Mouse (Mus musculus) liver, embryonic 12.5 days (tissue): ENCODE measurements around the gene Nuak2. TPM values are rescaled to one million over a fixed set of nuclear protein-coding genes. Genes with fewer than 3 reads are reported as not detected.

Experiments used
- ATAC-seq: fragments of 200-750 bp; cut with Nextera tagmentation; 2 replicates; pipeline ENCODE4 v1.8.0; 2017; ENCODE audit warnings: moderate number of reproducible peaks, mild to moderate bottlenecking, moderate library complexity
- H3K27ac ChIP-seq: fragments of 300-500 bp; sonication (generic); 2 replicates; pipeline ENCODE4 v1.5.1; 2016; ENCODE audit warnings: mild to moderate bottlenecking
- H3K27me3 ChIP-seq: fragments of 300-500 bp; sonication (generic); replicated peaks from 2 replicates; pipeline ENCODE4 v1.6.1; 2016; ENCODE audit warnings: mild to moderate bottlenecking, moderate library complexity
- H3K36me3 ChIP-seq: fragments of 300-500 bp; sonication (generic); 2 replicates; pipeline ENCODE4 v1.6.1; 2016; ENCODE audit warnings: mild to moderate bottlenecking, moderate library complexity
- H3K4me1 ChIP-seq: fragments of 300-500 bp; sonication (generic); 2 replicates; pipeline ENCODE4 v1.6.1; 2016
- H3K4me2 ChIP-seq: fragments of 300-500 bp; sonication (generic); 2 replicates; pipeline ENCODE4 v1.6.1; 2016; ENCODE audit warnings: mild to moderate bottlenecking, moderate library complexity
- H3K4me3 ChIP-seq: fragments of 300-500 bp; sonication (generic); 2 replicates; pipeline ENCODE4 v1.5.1; 2016; ENCODE audit warnings: mild to moderate bottlenecking, moderate library complexity
- H3K9ac ChIP-seq: fragments of 300-500 bp; sonication (generic); 2 replicates; pipeline ENCODE4 v1.6.1; 2016; ENCODE audit warnings: mild to moderate bottlenecking, moderate library complexity
- H3K9me3 ChIP-seq: fragments of 300-500 bp; sonication (generic); replicated peaks from 2 replicates; pipeline ENCODE4 v1.6.1; 2016; ENCODE audit warnings: mild to moderate bottlenecking, moderate library complexity
- WGBS: fragments of 180-500 bp; shearing (Covaris S2); methylation state at CpG from one replicate; pipeline ENCODE4 v1.1.7; 2016; ENCODE audit not compliant: insufficient replicate concordance; 5-methylcytosine and 5-hydroxymethylcytosine counted together
- polyA plus RNA-seq: library from polyadenylated mRNA; unstranded; fragments of >200 nt; fragmentation: Nextera tagmentation; extraction: Ambion mirVana; gene quantifications from 2 replicates; pipeline ENCODE4 v1.2.1, GENCODE M21; 2016

Gene Nuak2
- polyA plus RNA-seq, 1 experiment from 2014 or later, result 1.3 TPM

DNA sequence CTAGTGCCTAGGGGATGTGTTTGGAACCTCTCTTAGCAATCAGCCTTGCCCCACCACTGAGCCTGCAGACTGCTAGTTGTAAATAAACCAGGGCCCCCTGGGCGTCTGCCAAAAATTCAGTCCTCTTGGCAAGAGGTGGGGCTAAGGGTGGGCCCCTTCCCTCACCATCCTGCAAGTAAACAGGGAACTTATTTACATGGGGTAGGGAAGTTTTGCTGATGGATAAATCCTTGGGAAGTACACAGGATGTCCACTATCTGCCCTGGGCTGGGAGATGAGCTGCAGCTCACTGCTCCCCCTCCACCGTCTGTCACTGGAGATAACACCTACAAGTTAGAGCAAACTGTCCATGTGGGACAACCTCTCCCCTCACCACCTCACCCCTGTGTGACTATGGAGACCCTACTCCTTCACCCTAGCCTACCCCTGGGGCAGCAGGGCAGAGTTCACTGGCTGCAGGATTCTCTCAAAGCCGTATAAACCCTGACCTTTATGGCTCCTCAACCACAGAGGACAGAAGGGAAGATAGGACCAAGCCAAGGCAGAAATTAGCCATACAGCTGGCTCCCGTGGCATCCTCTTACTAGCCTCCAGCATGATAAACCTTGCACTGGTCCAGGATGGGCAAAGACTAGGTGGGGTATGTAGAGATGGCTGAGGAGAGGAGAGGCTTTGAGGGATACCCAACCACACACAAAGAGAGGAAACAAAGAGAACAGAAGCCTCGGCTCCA lies 58.4 kb downstream of the Nuak2 start:
- peak overlapping the region; percentile 65 for H3K9ac ChIP-seq
- no peaks in the 10 kb centered on the region for H3K9me3 ChIP-seq
- H3K27ac ChIP-seq, result peak overlapping the region; percentile 95
- H3K27me3 ChIP-seq, result no peaks in the 10 kb centered on the region
- peaks cover 100% of the 10 kb centered on the region for H3K4me1 ChIP-seq
- H3K4me2 ChIP-seq, result peak overlapping the region; percentile 73
- H3K4me3 ChIP-seq, result peak overlapping the region; percentile 41
- ATAC-seq, result peak; percentile 89
- peaks cover 90% of the 10 kb centered on the region for H3K36me3 ChIP-seq
- 11% methylated on average over 5 of the region's 5 CpGs for WGBS

DNA sequence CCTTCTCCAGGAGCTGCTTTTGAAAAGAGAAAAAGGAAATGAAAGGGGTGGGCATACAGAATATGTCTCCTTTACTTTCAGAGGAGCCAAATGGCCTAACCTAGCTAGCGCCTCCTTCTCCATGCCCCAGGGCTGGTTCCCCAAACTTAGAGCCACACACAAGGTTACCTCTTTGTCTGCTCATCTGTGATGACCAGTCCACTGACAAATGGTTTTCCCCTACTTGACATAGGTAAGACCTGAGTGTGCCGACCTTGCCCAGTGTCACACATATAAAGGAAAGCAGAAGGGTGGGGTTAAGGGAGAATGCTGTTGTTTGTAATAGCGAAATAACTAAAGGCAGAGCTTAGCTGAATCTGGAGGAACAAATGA lies 58.9 kb downstream of the Nuak2 start:
- Histone ChIP-seq H3K4me2 (peak overlapping the region; percentile 73), H3K9me3 (no peaks in the 10 kb centered on the region), H3K4me3 (peak overlapping the region; percentile 41), H3K9ac (peak overlapping the region; percentile 65), H3K27me3 (no peaks in the 10 kb centered on the region), H3K27ac (peak overlapping the region; percentile 95), H3K4me1 (peaks cover 100% of the 10 kb centered on the region), H3K36me3 (peaks cover 91% of the 10 kb centered on the region)
- 55% methylated on average over 3 of the region's 3 CpGs for WGBS
- no peak for ATAC-seq

DNA sequence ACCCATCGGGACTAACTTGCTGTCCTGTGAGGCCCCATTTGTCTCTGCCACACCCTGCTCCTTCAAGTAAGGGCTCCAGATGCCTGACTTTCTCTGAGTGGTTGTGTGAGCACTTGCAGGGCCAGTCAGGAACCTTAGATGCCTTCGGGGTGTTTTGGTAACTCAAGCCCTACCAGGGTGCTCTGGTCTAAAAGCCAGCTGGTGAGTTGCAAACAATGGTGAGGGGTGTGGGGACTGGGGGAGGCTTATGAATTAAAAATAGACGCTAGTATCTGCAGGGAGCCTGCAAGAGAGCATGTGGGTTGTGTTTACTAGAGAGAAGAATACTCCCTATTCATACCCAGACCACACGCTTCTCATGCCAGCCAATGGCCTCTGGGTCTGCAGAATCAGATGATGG lies 59.3 kb downstream of the Nuak2 start:
- H3K9me3 ChIP-seq, result no peaks in the 10 kb centered on the region
- H3K27ac ChIP-seq, result peak overlapping the region; percentile 95
- H3K36me3 ChIP-seq, result peaks cover 91% of the 10 kb centered on the region
- peak; percentile 25 for ATAC-seq
- H3K4me3 ChIP-seq, result peak overlapping the region; percentile 41
- H3K27me3 ChIP-seq, result no peaks in the 10 kb centered on the region
- 41% methylated on average over 4 of the region's 4 CpGs for WGBS
- H3K4me1 ChIP-seq, result peaks cover 100% of the 10 kb centered on the region
- peak overlapping the region; percentile 65 for H3K9ac ChIP-seq
- H3K4me2 ChIP-seq, result peak overlapping the region; percentile 73

DNA sequence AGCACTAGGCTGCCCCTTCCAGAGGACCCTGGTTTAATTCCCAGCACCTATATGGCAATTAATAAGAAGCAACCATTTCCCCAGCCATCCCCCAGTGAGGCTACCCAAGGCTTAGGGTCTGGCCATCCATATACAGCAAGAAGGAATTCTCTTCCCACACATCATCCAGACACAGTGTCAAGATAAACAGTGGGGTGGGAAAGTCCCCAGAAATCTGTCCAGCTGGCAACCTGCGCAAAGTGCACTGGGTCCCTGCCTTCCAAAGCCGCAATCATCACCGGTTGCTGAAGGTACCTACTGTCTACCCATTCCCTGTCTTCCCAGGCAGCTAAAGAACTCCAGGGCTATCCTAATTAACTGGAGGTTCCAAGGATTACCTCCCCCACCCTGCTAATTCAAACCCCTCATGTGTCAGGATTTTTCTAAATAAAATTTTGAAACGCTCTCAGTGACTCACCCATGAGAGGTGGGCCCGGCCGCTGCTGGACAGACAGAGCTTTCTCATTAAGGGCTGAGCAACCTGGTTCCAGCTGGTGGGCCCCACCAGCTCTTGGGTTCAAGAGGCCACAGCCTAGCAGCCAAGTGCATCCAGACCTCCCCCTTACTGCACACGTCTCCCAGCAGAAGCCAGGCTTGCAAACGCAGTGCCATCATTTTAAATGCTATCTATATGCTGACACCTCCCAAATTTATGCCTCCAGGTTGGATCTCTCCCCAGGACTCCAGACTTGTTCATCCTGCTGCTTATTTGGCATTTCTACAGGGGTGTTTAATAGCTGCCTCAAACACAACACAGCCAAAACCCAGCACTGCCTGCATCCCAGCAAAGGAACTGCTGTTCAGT lies 60.5 kb downstream of the Nuak2 start:
- H3K27ac ChIP-seq, result peak overlapping the region; percentile 95
- peak overlapping the region; percentile 41; the same call in 1 of the 2 replicates for H3K4me3 ChIP-seq
- no peaks in the 10 kb centered on the region for H3K9me3 ChIP-seq
- H3K27me3 ChIP-seq, result no peaks in the 10 kb centered on the region
- H3K36me3 ChIP-seq, result peaks cover 91% of the 10 kb centered on the region
- peaks cover 100% of the 10 kb centered on the region for H3K4me1 ChIP-seq
- peak overlapping the region; percentile 73 for H3K4me2 ChIP-seq
- WGBS, result 86% methylated on average over 8 of the region's 8 CpGs
- peak overlapping the region; percentile 51 for H3K9ac ChIP-seq
- no peak for ATAC-seq

DNA sequence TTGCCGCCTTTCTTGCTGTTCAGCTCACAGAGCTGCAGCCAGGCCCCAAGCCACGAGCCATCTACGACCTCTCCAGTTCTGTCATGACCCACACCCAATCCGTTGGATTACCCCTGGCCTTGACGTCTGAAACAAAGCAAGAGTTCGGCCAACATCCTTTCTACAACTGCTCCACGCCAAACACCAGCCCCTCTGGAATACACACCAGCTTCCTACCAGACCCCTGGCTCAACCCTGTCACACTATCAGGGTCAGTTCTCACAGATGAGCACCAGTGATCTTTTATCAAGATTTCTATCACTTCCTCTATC lies 61.1 kb downstream of the Nuak2 start:
- H3K9me3 ChIP-seq, result no peaks in the 10 kb centered on the region
- H3K4me2 ChIP-seq, result peak overlapping the region; percentile 73
- WGBS, result 58% methylated on average over 7 of the region's 7 CpGs
- peak overlapping the region; percentile 95 for H3K27ac ChIP-seq
- H3K9ac ChIP-seq, result peak overlapping the region; percentile 51
- H3K4me1 ChIP-seq, result peaks cover 100% of the 10 kb centered on the region
- peaks cover 90% of the 10 kb centered on the region for H3K36me3 ChIP-seq
- H3K4me3 ChIP-seq, result no peak overlapping the region
- ATAC-seq, result no peak
- no peaks in the 10 kb centered on the region for H3K27me3 ChIP-seq

DNA sequence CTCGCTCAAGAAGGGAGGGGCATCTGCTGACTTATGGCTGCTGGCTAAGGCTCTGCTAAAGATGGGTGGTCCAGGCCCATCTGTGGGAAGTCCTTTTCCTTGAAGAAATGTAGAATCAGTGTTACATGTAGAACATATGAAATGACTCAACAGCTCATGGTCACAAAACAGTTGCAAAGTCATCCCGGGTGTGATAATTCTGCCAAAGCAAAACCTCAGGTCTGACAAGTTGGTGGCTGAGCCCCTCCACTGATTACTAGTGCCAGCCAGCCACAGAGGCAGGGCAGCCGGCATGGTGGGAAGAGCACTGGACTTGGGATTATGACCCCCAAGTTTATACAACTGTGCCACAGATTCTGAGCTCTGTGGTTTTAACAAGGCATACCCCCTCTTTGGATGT lies 61.9 kb downstream of the Nuak2 start:
- Histone ChIP-seq H3K27me3 (no peaks in the 10 kb centered on the region), H3K9ac (peak overlapping the region; percentile 52), H3K36me3 (peaks cover 82% of the 10 kb centered on the region), H3K4me2 (peak overlapping the region; percentile 73), H3K27ac (peak overlapping the region; percentile 95), H3K9me3 (no peaks in the 10 kb centered on the region), H3K4me3 (peak overlapping the region; percentile 13; the same call in 1 of the 2 replicates), H3K4me1 (peaks cover 100% of the 10 kb centered on the region)
- no peak for ATAC-seq
- WGBS, result 39% methylated on average over 3 of the region's 3 CpGs

DNA sequence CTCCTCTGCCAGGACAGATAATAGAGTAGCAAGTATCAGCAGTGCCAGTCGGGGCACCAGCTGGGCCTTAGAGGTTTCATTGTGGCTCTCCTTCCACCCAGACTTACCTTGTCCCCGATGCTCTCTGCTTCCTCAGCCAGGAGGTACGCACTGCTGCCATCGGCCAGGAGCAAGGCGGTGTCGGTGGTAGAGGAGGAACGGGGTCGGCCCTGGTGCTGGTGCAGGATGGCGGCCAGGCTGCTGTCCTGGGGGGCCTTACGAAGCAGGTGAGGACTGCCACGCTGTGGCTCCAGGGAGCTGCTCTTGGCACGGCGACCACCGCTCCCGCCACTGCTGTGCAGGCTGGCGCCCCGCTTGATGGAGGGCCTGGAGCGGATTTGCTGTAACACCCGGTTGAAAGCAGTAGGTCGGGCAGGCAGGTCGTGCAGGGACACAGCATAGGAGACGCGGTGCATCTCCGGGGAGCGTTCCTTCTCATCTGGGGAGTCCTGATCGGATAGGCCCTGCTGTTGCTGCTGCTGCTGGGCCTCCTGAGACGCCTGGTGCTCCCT lies 64.7 kb downstream of the Nuak2 start:
- peaks cover 71% of the 10 kb centered on the region for H3K36me3 ChIP-seq
- ATAC-seq, result no peak
- H3K9me3 ChIP-seq, result no peaks in the 10 kb centered on the region
- H3K9ac ChIP-seq, result peak overlapping the region; percentile 68
- 84% methylated on average over 27 of the region's 27 CpGs for WGBS
- peak overlapping the region; percentile 73 for H3K4me2 ChIP-seq
- no peak overlapping the region; the same call in 1 of the 2 replicates for H3K4me3 ChIP-seq
- H3K4me1 ChIP-seq, result peaks cover 100% of the 10 kb centered on the region
- peak overlapping the region; percentile 95 for H3K27ac ChIP-seq
- no peaks in the 10 kb centered on the region for H3K27me3 ChIP-seq

DNA sequence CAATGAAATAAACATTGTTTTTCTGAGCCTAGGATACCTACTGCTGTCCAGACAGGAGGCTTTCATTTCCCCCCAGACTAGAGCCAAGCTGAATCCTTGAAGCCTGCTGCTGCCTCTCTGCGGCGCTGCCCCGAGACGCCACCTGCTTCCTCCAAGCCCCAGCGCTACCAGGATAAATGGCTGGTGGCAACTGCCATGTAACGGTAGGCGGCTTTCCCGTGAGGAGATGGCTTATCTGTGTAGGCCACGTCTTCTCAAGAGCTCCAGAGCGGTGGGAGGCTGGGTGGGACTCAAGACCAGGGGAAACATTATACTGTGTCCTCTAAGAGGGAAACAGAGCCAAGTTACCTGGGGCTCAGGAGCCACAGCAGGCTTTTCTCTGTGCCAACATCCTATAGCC lies 66.0 kb downstream of the Nuak2 start:
- WGBS, result 23% methylated on average over 10 of the region's 10 CpGs
- Histone ChIP-seq H3K4me1 (peaks cover 100% of the 10 kb centered on the region), H3K36me3 (peaks cover 73% of the 10 kb centered on the region), H3K9me3 (no peaks in the 10 kb centered on the region), H3K4me2 (peak overlapping the region; percentile 65), H3K27ac (peak overlapping the region; percentile 95), H3K9ac (peak overlapping the region; percentile 68), H3K4me3 (peak overlapping the region; percentile 32), H3K27me3 (no peaks in the 10 kb centered on the region)
- peak; percentile 90 for ATAC-seq

Other genes starting within 250 kb of the Nuak2 start
- gene Mfsd4a, start 248.1 kb upstream of the Nuak2 start, polyA plus RNA-seq, result 8.2 and 8.5 TPM in 2 replicates
- gene Cdk18, start 176.4 kb upstream of the Nuak2 start, polyA plus RNA-seq, result 2.7 and 3.1 TPM in 2 replicates
- not detected in 2 replicates for gene Lemd1, start 124.7 kb upstream of the Nuak2 start, polyA plus RNA-seq
- not detected in 2 replicates for gene AC124108.1, start 124.7 kb upstream of the Nuak2 start, polyA plus RNA-seq
- not detected in 2 replicates for gene Gm10188, start 86.4 kb upstream of the Nuak2 start, polyA plus RNA-seq
- gene Klhdc8a, start 17.5 kb upstream of the Nuak2 start, polyA plus RNA-seq, result 0.06 and 0.07 TPM in 2 replicates
- gene Tmcc2, start 75.2 kb downstream of the Nuak2 start, polyA plus RNA-seq, result 342 and 350 TPM in 2 replicates
- gene Dstyk, start 101.4 kb downstream of the Nuak2 start, polyA plus RNA-seq, result 5.8 and 6.6 TPM in 2 replicates
- gene Rbbp5, start 161.2 kb downstream of the Nuak2 start, polyA plus RNA-seq, result 33.5 and 35.3 TPM in 2 replicates
- gene Tmem81, start 190.1 kb downstream of the Nuak2 start, polyA plus RNA-seq, result 1.5 and 1.7 TPM in 2 replicates
- 0.02 and 0.19 TPM in 2 replicates for gene Cntn2, start 227.1 kb downstream of the Nuak2 start, polyA plus RNA-seq